Mouse (Mus musculus): ENCODE data around the gene Ifi202b. TPM values are rescaled to one million over a fixed set of nuclear protein-coding genes. Genes with fewer than 3 reads are reported as not detected.
A peak's percentile ranks its signal among the peaks of the same experiment; 100 is the strongest.
"Not testable (repeated sequence)": the region's sequence is repeated elsewhere in the genome, so short reads cannot be mapped to it uniquely, and the experiment has no call there.

The Ifi202b gene
- total and polyA plus RNA-seq, 2 experiments from 2014 or later = not detected

GRCm38 (mm10) chr1:173977622-173978021 is 4.9 kb downstream of the Ifi202b start:
- no peaks in the 10 kb centered on the region for H3K36me3 ChIP-seq (ENCODE audit: insufficient read depth, low read length)
- H3K4me3 ChIP-seq (ENCODE audit: low read depth, low read length) = no peak overlapping the region
- H3K27me3 ChIP-seq (ENCODE audit: insufficient read depth, low read length) = no peaks in the 10 kb centered on the region
- DNase-seq (ENCODE audit: low spot score) = no peak
- H3K9ac ChIP-seq (replicated peaks; ENCODE audit: low read length, poor library complexity, severe bottlenecking) = no peak overlapping the region
- no peak overlapping the region for H3K4me2 ChIP-seq (ENCODE audit: low read depth, low read length, poor library complexity, severe bottlenecking)
- H3K9me3 ChIP-seq (ENCODE audit: low read length) = no peaks in the 10 kb centered on the region
- no peak for TF ChIP-seq CTCF (IDR thresholded peaks at IDR 0.05)
- no peak overlapping the region for H3K27ac ChIP-seq (ENCODE audit: low read depth, low read length)
- ATAC-seq (ENCODE audit: low FRiP score) = no peak
- H3K4me1 ChIP-seq (ENCODE audit: insufficient read depth, low read length) = no peaks in the 10 kb centered on the region

GRCm38 (mm10) chr1:173973111-173973510 is 9.4 kb downstream of the Ifi202b start:
- no peaks in the 10 kb centered on the region for H3K36me3 ChIP-seq (ENCODE audit: insufficient read depth, low read length)

GRCm38 (mm10) chr1:173961491-173961890 is 21.1 kb downstream of the Ifi202b start:
- H3K27me3 ChIP-seq (ENCODE audit: insufficient read depth, low read length); H3K9me3 ChIP-seq (ENCODE audit: low read length); H3K4me3 ChIP-seq (ENCODE audit: low read depth, low read length); DNase-seq (ENCODE audit: low spot score); H3K36me3 ChIP-seq (ENCODE audit: insufficient read depth, low read length); ATAC-seq (ENCODE audit: low FRiP score); H3K27ac ChIP-seq (ENCODE audit: low read depth, low read length); H3K4me1 ChIP-seq (ENCODE audit: insufficient read depth, low read length); H3K4me2 ChIP-seq (ENCODE audit: low read depth, low read length, poor library complexity, severe bottlenecking); H3K9ac ChIP-seq (replicated peaks; ENCODE audit: low read length, poor library complexity, severe bottlenecking): not testable (repeated sequence)
- 79% methylated on average over 1 of the region's 1 CpGs for WGBS

More at GRCm38 (mm10) chr1:173973111-173973510, 9.4 kb downstream of the Ifi202b start:
- no peak overlapping the region for H3K4me3 ChIP-seq (ENCODE audit: low read depth, low read length)
- no peak overlapping the region for H3K4me2 ChIP-seq (ENCODE audit: low read depth, low read length, poor library complexity, severe bottlenecking)
- no peak for ATAC-seq (ENCODE audit: low FRiP score)
- no peaks in the 10 kb centered on the region for H3K9me3 ChIP-seq (ENCODE audit: low read length)
- peak; percentile 21 for DNase-seq (ENCODE audit: low spot score)
- no peaks in the 10 kb centered on the region for H3K4me1 ChIP-seq (ENCODE audit: insufficient read depth, low read length)
- H3K9ac ChIP-seq (replicated peaks; ENCODE audit: low read length, poor library complexity, severe bottlenecking) = no peak overlapping the region
- TF ChIP-seq CTCF (IDR thresholded peaks at IDR 0.05) = no peak
- no peaks in the 10 kb centered on the region for H3K27me3 ChIP-seq (ENCODE audit: insufficient read depth, low read length)
- no peak overlapping the region for H3K27ac ChIP-seq (ENCODE audit: low read depth, low read length)

- H3K9me3 ChIP-seq (ENCODE audit: low read length); ATAC-seq (ENCODE audit: low FRiP score); H3K4me1 ChIP-seq (ENCODE audit: insufficient read depth, low read length); H3K27ac ChIP-seq (ENCODE audit: low read depth, low read length); H3K27me3 ChIP-seq (ENCODE audit: insufficient read depth, low read length); DNase-seq (ENCODE audit: low spot score); H3K4me2 ChIP-seq (ENCODE audit: low read depth, low read length, poor library complexity, severe bottlenecking); H3K36me3 ChIP-seq (ENCODE audit: insufficient read depth, low read length); H3K9ac ChIP-seq (replicated peaks; ENCODE audit: low read length, poor library complexity, severe bottlenecking); H3K4me3 ChIP-seq (ENCODE audit: low read depth, low read length): not testable (repeated sequence)
- 62% methylated on average over 3 of the region's 3 CpGs for WGBS
These were observed 22.5 kb downstream of the Ifi202b start for GRCm38 (mm10) chr1:173959998-173960397.

- H3K27ac ChIP-seq (ENCODE audit: low read depth, low read length); H3K36me3 ChIP-seq (ENCODE audit: insufficient read depth, low read length); H3K27me3 ChIP-seq (ENCODE audit: insufficient read depth, low read length); ATAC-seq (ENCODE audit: low FRiP score); H3K9me3 ChIP-seq (ENCODE audit: low read length); H3K4me2 ChIP-seq (ENCODE audit: low read depth, low read length, poor library complexity, severe bottlenecking); DNase-seq (ENCODE audit: low spot score); H3K4me1 ChIP-seq (ENCODE audit: insufficient read depth, low read length); H3K9ac ChIP-seq (replicated peaks; ENCODE audit: low read length, poor library complexity, severe bottlenecking); H3K4me3 ChIP-seq (ENCODE audit: low read depth, low read length): not testable (repeated sequence)
- WGBS = 80% methylated on average over 3 of the region's 3 CpGs
These were observed 26.6 kb downstream of the Ifi202b start for GRCm38 (mm10) chr1:173955839-173956527.

- WGBS = 90% methylated on average over 2 of the region's 2 CpGs
- H3K27ac ChIP-seq (ENCODE audit: low read depth, low read length) = no peak overlapping the region
- no peak overlapping the region for H3K4me2 ChIP-seq (ENCODE audit: low read depth, low read length, poor library complexity, severe bottlenecking)
- no peak for TF ChIP-seq CTCF (IDR thresholded peaks at IDR 0.05)
- ATAC-seq (ENCODE audit: low FRiP score) (no peak), DNase-seq (ENCODE audit: low spot score) (no peak)
- no peaks in the 10 kb centered on the region for H3K9me3 ChIP-seq (ENCODE audit: low read length)
- no peaks in the 10 kb centered on the region for H3K36me3 ChIP-seq (ENCODE audit: insufficient read depth, low read length)
- no peak overlapping the region for H3K9ac ChIP-seq (replicated peaks; ENCODE audit: low read length, poor library complexity, severe bottlenecking)
- no peaks in the 10 kb centered on the region for H3K27me3 ChIP-seq (ENCODE audit: insufficient read depth, low read length)
- no peak overlapping the region for H3K4me3 ChIP-seq (ENCODE audit: low read depth, low read length)
- H3K4me1 ChIP-seq (ENCODE audit: insufficient read depth, low read length) = no peaks in the 10 kb centered on the region
These were observed 27.3 kb downstream of the Ifi202b start for GRCm38 (mm10) chr1:173955071-173955796.

Data from midbrain, postnatal 0 days (tissue).